Mouse (Mus musculus): Measurements from ENCODE around the gene Cfap20. TPM values are rescaled to one million over a fixed set of nuclear protein-coding genes. Genes with fewer than 3 reads are reported as not detected.
A peak's percentile ranks its signal among the peaks of the same experiment; 100 is the strongest.

Cfap20 gene
- polyA plus RNA-seq, 1 experiment from 2014 or later = 27.8 TPM

DNA sequence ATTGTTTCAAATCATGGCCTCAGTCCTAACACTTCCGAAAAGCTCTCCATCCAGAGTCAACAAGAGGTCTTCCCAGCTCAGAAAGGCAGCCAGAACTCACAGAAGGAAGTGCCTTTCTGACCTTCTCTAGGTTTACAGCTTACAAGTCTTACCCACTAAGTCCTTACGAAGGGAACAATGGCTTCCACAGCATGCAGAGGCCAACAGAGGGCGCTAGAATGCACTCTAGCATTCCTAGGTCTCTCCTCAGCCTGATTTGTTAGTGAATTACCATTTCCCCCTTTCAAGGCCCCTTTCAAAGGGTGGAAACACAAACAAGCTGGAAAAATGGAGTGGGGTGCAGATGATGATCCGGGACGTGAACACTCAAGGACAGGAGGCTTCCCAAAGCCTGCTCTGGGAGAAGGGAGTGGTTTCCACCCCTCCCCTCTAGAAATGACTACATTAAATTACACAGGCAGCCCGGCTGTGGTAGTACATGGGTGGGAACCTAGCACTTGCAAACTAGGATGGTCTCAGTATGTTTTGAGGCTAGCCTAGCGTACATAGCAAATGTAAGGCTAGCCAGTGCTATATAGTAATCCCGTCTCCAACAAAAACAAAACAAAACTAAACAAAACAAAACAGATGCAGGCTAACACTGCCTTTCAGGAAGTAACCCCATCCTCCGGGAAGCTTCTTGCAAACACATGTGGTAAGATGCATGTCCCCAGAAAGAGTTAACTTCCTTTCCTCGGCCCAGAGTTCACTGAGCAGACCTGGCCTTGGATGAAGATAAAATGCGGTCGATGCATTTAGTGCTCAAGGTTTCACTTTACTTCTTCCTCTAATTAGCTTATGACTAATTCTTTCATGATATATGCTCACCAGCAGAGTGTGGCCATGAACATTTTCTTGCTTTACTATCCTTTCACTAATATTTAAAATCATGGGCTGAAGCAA is 6.8 kb downstream of the Cfap20 start:
- no peaks in the 10 kb centered on the region for H3K36me3 ChIP-seq (ENCODE audit: control insufficient read depth, insufficient read depth)
- H3K27ac ChIP-seq (ENCODE audit: low read length) = peak overlapping the region; percentile 52; the same call in 1 of the 2 replicates
- H3K4me2 ChIP-seq (ENCODE audit: low read depth, low read length) = peak overlapping the region; percentile 38
- 0 out of 2 replicates have a peak overlapping the region, but pooled peaks have one; percentile 0 for H3K4me3 ChIP-seq (ENCODE audit: low read depth, low read length)
- 19% methylated on average over 12 of the region's 12 CpGs for WGBS (ENCODE audit: insufficient replicate concordance)
- H3K9ac ChIP-seq (ENCODE audit: low read depth, low read length) = no peak overlapping the region
- H3K9me3 ChIP-seq (replicated peaks; ENCODE audit: control insufficient read depth, low read length) = no peaks in the 10 kb centered on the region
- no peak for ATAC-seq (ENCODE audit: low read depth)
- H3K4me1 ChIP-seq (ENCODE audit: control insufficient read depth, low read depth, low read length) = peaks cover 31% of the 10 kb centered on the region
- H3K27me3 ChIP-seq (ENCODE audit: control insufficient read depth, insufficient read depth, low read depth, low read length) = no peaks in the 10 kb centered on the region

DNA sequence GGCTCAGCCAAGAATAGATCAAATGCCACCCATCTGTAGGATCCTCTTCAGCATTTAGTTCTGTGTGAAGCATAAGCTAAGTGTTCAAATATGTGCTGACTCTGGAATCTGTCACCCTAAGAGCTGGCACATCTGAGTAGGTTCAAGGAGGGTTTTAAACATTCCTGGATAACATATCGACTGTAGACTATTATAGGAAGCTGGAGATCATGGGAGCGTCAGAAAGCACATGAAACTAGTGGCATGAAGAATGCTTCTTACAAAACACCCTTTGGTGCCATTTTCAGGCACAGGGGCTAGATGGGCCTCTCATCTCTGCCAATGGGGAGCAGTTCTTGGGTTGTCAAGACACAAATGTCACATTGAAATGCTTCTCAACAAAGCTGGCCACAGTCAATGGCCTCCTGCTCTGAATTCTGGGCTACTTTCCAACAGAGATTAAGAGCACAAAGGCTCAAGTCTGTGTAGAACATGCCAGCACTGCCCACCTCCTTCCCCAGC is 7.8 kb downstream of the Cfap20 start:
- Histone ChIP-seq H3K27ac (ENCODE audit: low read length) (no peak overlapping the region), H3K27me3 (ENCODE audit: control insufficient read depth, insufficient read depth, low read depth, low read length) (no peaks in the 10 kb centered on the region), H3K36me3 (ENCODE audit: control insufficient read depth, insufficient read depth) (peaks cover 5% of the 10 kb centered on the region), H3K4me1 (ENCODE audit: control insufficient read depth, low read depth, low read length) (peaks cover 23% of the 10 kb centered on the region), H3K4me3 (ENCODE audit: low read depth, low read length) (no peak overlapping the region), H3K4me2 (ENCODE audit: low read depth, low read length) (no peak overlapping the region), H3K9ac (ENCODE audit: low read depth, low read length) (no peak overlapping the region), H3K9me3 (replicated peaks; ENCODE audit: control insufficient read depth, low read length) (no peaks in the 10 kb centered on the region)
- ATAC-seq (ENCODE audit: low read depth) = no peak
- 72% methylated on average over 2 of the region's 2 CpGs for WGBS (ENCODE audit: insufficient replicate concordance)

DNA sequence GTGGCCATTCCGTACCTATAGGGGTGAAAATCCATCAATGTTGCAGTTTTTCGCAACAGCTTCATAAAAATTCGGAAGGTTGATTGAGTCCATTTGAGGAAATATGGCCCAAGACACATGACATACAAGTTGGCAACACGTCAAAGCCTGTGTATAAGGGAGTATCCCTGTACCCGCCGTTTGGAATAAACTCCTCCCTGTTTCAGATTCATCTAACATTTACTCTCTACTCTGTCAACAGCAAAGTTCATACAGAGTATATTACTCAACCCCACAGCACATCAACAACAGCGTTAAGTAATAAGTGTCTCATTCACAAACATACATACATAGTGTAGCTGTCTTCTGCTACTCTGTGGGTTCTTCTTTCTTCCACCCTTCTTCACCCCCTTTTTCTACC is 10.0 kb downstream of the Cfap20 start:
- ATAC-seq (ENCODE audit: low read depth) = peak; percentile 88
- Histone ChIP-seq H3K4me2 (ENCODE audit: low read depth, low read length) (peak overlapping the region; percentile 24), H3K36me3 (ENCODE audit: control insufficient read depth, insufficient read depth) (peaks cover 10% of the 10 kb centered on the region), H3K9me3 (replicated peaks; ENCODE audit: control insufficient read depth, low read length) (no peaks in the 10 kb centered on the region), H3K27me3 (ENCODE audit: control insufficient read depth, insufficient read depth, low read depth, low read length) (no peaks in the 10 kb centered on the region), H3K27ac (ENCODE audit: low read length) (peak overlapping the region; percentile 49), H3K4me1 (ENCODE audit: control insufficient read depth, low read depth, low read length) (peaks cover 23% of the 10 kb centered on the region), H3K4me3 (ENCODE audit: low read depth, low read length) (no peak overlapping the region), H3K9ac (ENCODE audit: low read depth, low read length) (no peak overlapping the region)
- 72% methylated on average over 7 of the region's 7 CpGs for WGBS (ENCODE audit: insufficient replicate concordance)

DNA sequence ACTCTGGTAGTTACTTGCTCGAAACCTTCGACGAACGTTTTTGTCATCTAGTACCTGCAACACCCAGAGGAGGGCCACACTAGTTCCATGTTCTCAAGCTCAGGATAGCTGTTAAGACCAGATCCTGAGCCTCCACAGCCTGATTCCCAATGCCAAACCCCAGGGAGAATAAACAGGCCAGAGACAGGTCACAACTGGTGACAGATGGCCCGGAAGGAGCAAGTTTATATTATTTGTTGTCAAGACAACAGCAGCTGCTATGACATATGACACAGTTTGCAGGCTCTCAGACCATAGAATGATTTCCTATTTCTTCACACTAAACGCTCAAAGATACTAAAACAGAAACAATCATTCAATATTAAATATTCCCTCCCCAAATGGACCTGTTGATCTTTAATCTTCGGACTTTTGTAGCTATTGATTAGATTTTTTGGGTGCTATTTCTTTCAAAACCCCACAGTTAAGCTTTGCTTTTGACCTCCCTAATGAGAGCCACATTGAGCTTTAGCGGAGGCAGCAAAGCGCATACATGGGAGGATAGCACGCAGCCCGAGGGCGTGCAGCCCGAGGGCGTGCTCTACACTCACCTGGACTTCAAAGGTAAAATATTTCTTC is 12.4 kb downstream of the Cfap20 start:
- H3K4me2 ChIP-seq (ENCODE audit: low read depth, low read length) = no peak overlapping the region
- H3K4me1 ChIP-seq (ENCODE audit: control insufficient read depth, low read depth, low read length) = peaks cover 9% of the 10 kb centered on the region; the same call in 1 of the 2 replicates
- no peak overlapping the region for H3K9ac ChIP-seq (ENCODE audit: low read depth, low read length)
- H3K27me3 ChIP-seq (ENCODE audit: control insufficient read depth, insufficient read depth, low read depth, low read length) = no peaks in the 10 kb centered on the region
- H3K27ac ChIP-seq (ENCODE audit: low read length) = no peak overlapping the region
- H3K36me3 ChIP-seq (ENCODE audit: control insufficient read depth, insufficient read depth) = peaks cover 10% of the 10 kb centered on the region
- no peak overlapping the region for H3K4me3 ChIP-seq (ENCODE audit: low read depth, low read length)
- 85% methylated on average over 14 of the region's 14 CpGs for WGBS (ENCODE audit: insufficient replicate concordance)
- no peak for ATAC-seq (ENCODE audit: low read depth)
- H3K9me3 ChIP-seq (replicated peaks; ENCODE audit: control insufficient read depth, low read length) = no peaks in the 10 kb centered on the region

DNA sequence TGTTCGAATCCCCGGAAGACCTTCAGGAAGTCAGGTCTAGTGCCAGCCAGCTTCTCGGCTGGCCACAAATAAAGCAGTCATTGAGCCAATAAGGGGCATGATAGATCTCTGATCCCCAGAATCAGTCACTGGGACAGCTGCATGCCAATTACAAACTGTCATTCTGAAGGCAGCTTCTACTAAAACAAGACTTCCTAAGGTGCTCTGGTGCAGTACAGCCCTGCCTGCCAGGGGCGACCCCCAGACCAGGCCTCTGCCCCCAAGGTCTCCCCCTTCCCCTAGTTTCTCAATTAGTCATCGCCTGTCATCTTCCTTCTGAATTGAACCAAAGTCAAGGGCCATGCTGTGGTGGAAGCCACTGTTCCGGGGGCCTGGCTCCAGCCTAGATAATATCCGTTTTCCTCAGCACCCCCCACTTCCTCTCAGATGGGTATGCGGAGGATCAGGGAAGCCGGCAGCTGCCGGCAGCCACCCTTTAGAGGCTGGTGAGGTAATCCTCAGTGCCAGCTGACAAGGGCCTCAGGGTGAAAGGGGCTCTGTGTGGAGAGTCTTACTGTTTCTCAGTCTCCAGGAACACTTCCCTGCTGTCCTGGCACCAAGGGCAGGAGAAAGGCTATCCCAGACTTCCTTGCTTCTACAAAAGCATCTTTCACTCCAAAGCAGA is 23.2 kb downstream of the Cfap20 start:
- 27% methylated on average over 10 of the region's 10 CpGs for WGBS (ENCODE audit: insufficient replicate concordance)
- H3K27ac ChIP-seq (ENCODE audit: low read length) = no peak overlapping the region
- no peak overlapping the region for H3K4me2 ChIP-seq (ENCODE audit: low read depth, low read length)
- H3K9ac ChIP-seq (ENCODE audit: low read depth, low read length) = no peak overlapping the region
- H3K4me1 ChIP-seq (ENCODE audit: control insufficient read depth, low read depth, low read length) = no peaks in the 10 kb centered on the region; the same call in 1 of the 2 replicates
- peak; percentile 32; the same call in 1 of the 2 replicates for ATAC-seq (ENCODE audit: low read depth)
- no peaks in the 10 kb centered on the region for H3K9me3 ChIP-seq (replicated peaks; ENCODE audit: control insufficient read depth, low read length)
- H3K36me3 ChIP-seq (ENCODE audit: control insufficient read depth, insufficient read depth) = no peaks in the 10 kb centered on the region
- H3K27me3 ChIP-seq (ENCODE audit: control insufficient read depth, insufficient read depth, low read depth, low read length) = no peaks in the 10 kb centered on the region
- no peak overlapping the region for H3K4me3 ChIP-seq (ENCODE audit: low read depth, low read length)

DNA sequence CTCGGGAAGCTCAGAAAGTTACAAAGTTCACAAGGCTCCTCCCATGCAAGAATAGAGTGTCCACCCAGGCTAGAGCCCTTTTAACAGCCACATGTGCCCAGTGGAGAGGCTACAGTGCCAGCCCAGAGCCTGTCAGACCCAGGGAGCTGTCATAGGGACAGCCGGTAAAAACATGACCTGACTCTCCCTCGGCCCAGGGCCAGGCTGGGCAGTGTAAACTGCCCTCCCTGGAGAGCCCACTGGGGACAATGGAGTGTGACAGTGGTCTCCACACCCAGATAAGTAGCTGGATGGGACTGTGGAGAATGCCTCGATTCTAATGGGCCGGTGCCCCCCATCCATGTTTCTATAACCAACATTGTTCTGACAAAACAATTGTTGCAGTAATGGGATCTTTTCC is 25.2 kb downstream of the Cfap20 start:
- H3K9me3 ChIP-seq (replicated peaks; ENCODE audit: control insufficient read depth, low read length) = no peaks in the 10 kb centered on the region
- H3K27me3 ChIP-seq (ENCODE audit: control insufficient read depth, insufficient read depth, low read depth, low read length) = no peaks in the 10 kb centered on the region
- H3K4me1 ChIP-seq (ENCODE audit: control insufficient read depth, low read depth, low read length) = no peaks in the 10 kb centered on the region; the same call in 1 of the 2 replicates
- ATAC-seq (ENCODE audit: low read depth) = no peak
- WGBS (ENCODE audit: insufficient replicate concordance) = 47% methylated on average over 5 of the region's 5 CpGs
- no peak overlapping the region for H3K4me2 ChIP-seq (ENCODE audit: low read depth, low read length)
- H3K27ac ChIP-seq (ENCODE audit: low read length) = no peak overlapping the region
- H3K36me3 ChIP-seq (ENCODE audit: control insufficient read depth, insufficient read depth) = no peaks in the 10 kb centered on the region
- no peak overlapping the region for H3K4me3 ChIP-seq (ENCODE audit: low read depth, low read length)
- H3K9ac ChIP-seq (ENCODE audit: low read depth, low read length) = no peak overlapping the region

DNA sequence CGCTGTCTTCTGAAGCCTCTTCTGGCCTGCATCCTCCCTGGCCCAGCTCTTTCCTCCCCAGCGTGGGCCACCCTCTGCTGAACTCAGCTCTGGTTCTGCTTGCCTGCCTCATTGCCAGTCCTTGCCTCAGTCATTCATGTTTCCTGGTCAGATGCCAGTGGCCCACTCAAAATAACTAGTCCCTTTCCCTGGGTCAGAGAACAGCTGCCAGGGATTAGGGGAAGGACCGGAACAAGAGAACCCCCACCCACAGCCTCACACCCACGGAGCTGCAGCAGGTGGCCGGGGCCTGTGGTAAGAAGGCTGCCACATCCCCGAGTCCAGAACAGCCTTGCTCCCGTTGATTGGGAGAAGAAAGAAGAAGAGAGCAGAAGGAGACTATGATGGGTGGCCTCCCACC is 33.6 kb downstream of the Cfap20 start:
- ATAC-seq (ENCODE audit: low read depth) = no peak
- H3K27me3 ChIP-seq (ENCODE audit: control insufficient read depth, insufficient read depth, low read depth, low read length) = no peaks in the 10 kb centered on the region
- no peak overlapping the region for H3K27ac ChIP-seq (ENCODE audit: low read length)
- no peak overlapping the region for H3K4me3 ChIP-seq (ENCODE audit: low read depth, low read length)
- H3K36me3 ChIP-seq (ENCODE audit: control insufficient read depth, insufficient read depth) = no peaks in the 10 kb centered on the region
- no peak overlapping the region for H3K9ac ChIP-seq (ENCODE audit: low read depth, low read length)
- WGBS (ENCODE audit: insufficient replicate concordance) = 55% methylated on average over 7 of the region's 7 CpGs
- H3K4me1 ChIP-seq (ENCODE audit: control insufficient read depth, low read depth, low read length) = no peaks in the 10 kb centered on the region
- no peaks in the 10 kb centered on the region for H3K9me3 ChIP-seq (replicated peaks; ENCODE audit: control insufficient read depth, low read length)
- H3K4me2 ChIP-seq (ENCODE audit: low read depth, low read length) = no peak overlapping the region

DNA sequence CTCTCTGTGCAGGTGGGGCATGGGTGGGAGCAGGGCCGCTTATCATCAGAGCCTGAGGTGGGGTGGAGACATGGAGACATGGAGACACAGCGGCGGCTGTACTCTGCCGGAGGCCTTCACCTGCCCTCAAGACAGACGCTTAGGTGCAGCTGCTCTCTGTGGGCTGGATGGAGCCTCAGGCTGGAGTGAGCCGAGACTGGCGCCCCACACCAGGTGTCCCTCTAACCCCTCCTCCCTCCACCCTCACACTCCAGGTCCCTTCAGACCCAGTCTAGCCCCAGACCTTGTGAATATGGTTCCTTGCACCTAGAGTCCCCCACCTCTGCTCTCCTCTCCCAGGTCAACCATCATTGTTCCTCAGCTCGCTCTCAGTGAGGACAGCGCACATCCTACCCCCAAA is 35.5 kb downstream of the Cfap20 start:
- 66% methylated on average over 9 of the region's 9 CpGs for WGBS (ENCODE audit: insufficient replicate concordance)
- no peak overlapping the region for H3K4me3 ChIP-seq (ENCODE audit: low read depth, low read length)
- no peaks in the 10 kb centered on the region for H3K27me3 ChIP-seq (ENCODE audit: control insufficient read depth, insufficient read depth, low read depth, low read length)
- H3K4me1 ChIP-seq (ENCODE audit: control insufficient read depth, low read depth, low read length) = no peaks in the 10 kb centered on the region
- no peaks in the 10 kb centered on the region for H3K36me3 ChIP-seq (ENCODE audit: control insufficient read depth, insufficient read depth)
- H3K9ac ChIP-seq (ENCODE audit: low read depth, low read length) = no peak overlapping the region
- no peaks in the 10 kb centered on the region for H3K9me3 ChIP-seq (replicated peaks; ENCODE audit: control insufficient read depth, low read length)
- H3K27ac ChIP-seq (ENCODE audit: low read length) = no peak overlapping the region
- ATAC-seq (ENCODE audit: low read depth) = no peak
- no peak overlapping the region for H3K4me2 ChIP-seq (ENCODE audit: low read depth, low read length)

Measured in liver, embryonic 16.5 days (tissue).